Mouse (Mus musculus) inflammation-experienced regulatory T-cells, adult 16 weeks (primary cell): ENCODE results near the gene Ppp6c. TPM values are rescaled to one million over a fixed set of nuclear protein-coding genes. Genes with fewer than 3 reads are reported as not detected.

Experiments
- polyA plus RNA-seq: library from polyadenylated mRNA; unstranded; fragments of 100-300 nt; shearing (Covaris generic); gene quantifications from one replicate; pipeline ENCODE4 v1.2.1, GENCODE M21; 2017

Gene Ppp6c
- 137 TPM for polyA plus RNA-seq

GRCm38 (mm10) chr2:39226019-39226640, at the start of gene Ppp6c:
Gene Ppp6c, minus strand, starts transcription at chr2:39226451.

GRCm38 (mm10) chr2:39190561-39191056, 35.6 kb downstream of the Ppp6c start, which contains the start of gene Scai:
Gene Scai, minus strand, starts transcription at chr2:39190734.

Other genes with a start within 250 kb of the Ppp6c start
- 2.0 TPM for gene Wdr38, start 229.0 kb downstream of the Ppp6c start, polyA plus RNA-seq
- gene Arpc5l, start 221.1 kb downstream of the Ppp6c start, polyA plus RNA-seq, result 244 TPM
- 402 TPM for gene Rpl35, start 220.8 kb downstream of the Ppp6c start, polyA plus RNA-seq
- 50.8 TPM for gene Golga1, start 160.9 kb downstream of the Ppp6c start, polyA plus RNA-seq
- gene Scai, start 35.7 kb downstream of the Ppp6c start, polyA plus RNA-seq, result 18.8 TPM